Mouse (Mus musculus) right cerebral cortex, postnatal 4 days (tissue): ENCODE data around the gene Gstp2.
A peak's percentile ranks its signal among the peaks of the same experiment; 100 is the strongest.

Source experiments
- DNase-seq: peaks from one replicate; pipeline ENCODE4 v3.0.0-alpha.2; 2022

Gstp2 gene

GRCm38 (mm10) chr19:4045966-4046865 lies at the start of gene Gstp2:
Gene Gstp2, minus strand, starts transcription at chr19:4046023.
- DNase-seq, result peak; percentile 59

- DNase-seq, result no peak
Observed at GRCm38 (mm10) chr19:4094774-4095303, 49.0 kb upstream of the Gstp2 start.

DNA sequence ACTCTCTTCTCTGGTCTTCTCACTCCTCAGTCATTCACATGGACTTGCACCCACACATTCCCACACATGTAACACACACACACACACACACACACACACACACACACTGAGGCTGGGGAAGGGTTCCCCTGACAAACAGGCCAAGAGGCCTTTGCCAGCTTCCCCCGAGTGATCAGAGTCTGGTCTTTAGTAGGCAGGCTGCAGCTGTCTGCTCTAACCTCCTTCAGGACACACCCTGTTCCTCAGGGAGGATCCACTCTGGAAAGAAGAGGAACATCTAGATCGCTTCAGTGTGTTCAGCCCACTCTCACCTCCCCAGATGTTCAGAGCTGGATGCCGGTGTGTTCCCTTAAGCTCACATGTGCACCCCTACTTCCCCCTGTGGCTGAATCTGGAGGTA lies 48.5 kb upstream of the Gstp2 start:
- no peak for DNase-seq

DNA sequence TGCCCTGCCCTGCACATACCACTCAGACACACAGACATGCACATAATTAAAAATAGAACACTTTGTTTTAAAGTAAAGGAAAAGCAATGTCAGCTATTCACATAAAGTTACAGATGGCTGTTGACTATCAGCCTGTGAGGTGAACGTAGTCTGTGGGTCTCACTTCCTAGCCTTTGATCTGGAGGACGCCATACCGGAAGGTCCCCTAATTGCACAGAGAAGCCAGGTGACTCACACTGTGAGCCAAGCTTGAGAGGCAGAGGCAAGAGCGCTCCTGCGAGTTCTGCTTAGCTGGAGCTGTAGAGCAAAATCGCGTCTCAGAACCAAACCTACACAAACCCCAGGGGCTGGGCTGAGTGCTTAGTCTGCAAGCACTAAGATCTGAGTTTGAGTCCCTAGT lies 47.9 kb upstream of the Gstp2 start:
- no peak for DNase-seq

DNA sequence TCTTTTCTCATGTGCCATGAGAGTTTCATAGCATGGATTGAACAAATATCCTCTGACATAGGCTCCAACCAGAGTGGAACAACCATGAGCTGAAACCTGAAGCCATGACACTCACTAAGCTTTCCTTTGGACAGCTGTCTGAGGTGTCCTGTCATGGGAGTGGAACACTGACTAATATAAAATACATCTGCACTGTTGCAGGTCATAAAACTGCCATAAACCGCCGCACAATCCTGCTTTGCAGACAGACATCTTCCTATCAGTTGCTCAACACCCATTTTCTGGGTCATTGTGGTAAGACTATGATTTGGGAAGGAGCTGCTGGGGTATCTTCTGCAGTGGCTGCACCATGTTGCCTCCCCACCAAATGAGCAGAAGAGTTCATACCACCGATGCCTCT lies 46.9 kb upstream of the Gstp2 start:
- no peak for DNase-seq

DNA sequence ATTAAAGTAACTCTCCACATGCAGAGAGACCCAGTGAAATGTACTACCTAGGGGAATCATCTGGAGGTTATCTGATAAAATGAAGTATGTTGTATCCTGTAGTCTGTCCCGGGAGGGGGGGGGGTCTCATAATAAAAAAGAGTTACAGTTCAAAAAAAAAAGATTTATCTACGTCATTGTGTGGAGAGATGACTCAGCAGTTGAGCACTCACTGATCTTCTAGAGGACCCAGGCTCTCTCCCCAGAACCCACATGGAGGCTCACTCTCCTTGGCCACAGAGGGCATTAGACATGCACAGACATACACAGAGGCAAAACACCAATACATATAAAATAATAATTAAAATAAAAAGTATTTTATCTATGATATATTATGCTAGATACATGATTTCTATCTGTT lies 45.6 kb upstream of the Gstp2 start:
- DNase-seq, result no peak

GRCm38 (mm10) chr19:4090446-4090845 lies 44.6 kb upstream of the Gstp2 start:
- DNase-seq, result no peak

GRCm38 (mm10) chr19:4089128-4089527 lies 43.3 kb upstream of the Gstp2 start:
- no peak for DNase-seq

DNA sequence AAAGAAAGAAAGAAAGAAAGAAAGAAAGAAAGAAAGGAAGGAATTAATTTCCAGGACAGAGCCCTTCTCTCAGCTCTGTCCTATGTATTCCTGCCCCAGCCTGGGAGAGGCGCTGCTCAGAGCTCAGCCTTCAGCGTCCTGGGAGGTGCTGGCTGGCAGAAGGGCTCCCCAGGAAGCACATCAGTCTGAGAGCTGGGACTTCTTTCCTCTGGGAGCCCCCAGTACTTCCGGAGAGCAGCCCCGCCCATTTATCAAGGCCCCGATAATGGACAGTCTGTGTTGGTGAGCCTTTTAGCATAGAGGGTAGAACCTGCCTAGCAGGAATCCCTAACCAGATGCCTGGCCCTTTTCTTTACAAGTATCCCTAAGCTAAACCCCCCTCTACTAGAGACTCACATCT lies 42.3 kb upstream of the Gstp2 start:
- DNase-seq, result no peak

DNA sequence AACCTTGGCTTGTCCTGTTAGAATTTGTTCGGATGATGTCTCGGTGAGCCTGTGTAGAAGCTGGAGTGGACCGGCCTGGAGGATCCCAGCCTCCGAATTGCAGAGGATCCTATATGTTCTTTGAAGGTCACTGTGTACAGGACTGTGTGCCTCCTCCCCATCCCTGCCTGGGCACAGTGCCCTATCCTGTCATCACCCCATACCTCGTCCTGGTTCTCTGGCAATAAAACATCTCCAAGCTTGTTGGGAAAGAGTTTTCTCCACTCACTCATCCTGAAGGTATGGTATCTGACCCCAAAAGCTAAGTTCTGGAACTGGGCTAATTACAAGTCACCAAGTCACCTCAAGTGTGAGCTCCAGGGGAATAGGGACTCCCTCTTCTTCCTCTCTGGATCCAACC lies 41.3 kb upstream of the Gstp2 start:
- DNase-seq, result no peak

- no peak for DNase-seq
Observed at GRCm38 (mm10) chr19:4086156-4086555, 40.3 kb upstream of the Gstp2 start.

DNA sequence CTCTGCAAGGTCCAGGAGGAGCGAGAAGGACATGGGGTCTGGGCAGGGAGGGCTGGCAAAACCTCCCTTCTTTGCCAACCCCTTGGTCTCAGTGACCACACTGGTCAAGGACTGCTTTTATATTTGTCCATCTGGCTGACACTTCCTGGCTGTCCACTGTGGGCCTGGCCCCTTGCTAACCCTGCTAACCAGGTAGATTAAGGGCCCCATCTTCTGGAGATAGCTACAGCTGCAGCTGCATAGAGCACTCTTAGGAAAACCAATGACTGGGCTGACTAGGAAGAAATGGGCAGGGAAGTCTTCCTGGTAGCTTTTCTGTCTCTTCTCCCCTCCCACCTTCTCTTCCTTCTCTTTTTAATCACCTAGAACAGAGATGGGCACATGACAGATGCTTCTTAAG lies 39.2 kb upstream of the Gstp2 start:
- no peak for DNase-seq

GRCm38 (mm10) chr19:4083826-4084225 lies 38.0 kb upstream of the Gstp2 start:
- DNase-seq, result no peak

DNA sequence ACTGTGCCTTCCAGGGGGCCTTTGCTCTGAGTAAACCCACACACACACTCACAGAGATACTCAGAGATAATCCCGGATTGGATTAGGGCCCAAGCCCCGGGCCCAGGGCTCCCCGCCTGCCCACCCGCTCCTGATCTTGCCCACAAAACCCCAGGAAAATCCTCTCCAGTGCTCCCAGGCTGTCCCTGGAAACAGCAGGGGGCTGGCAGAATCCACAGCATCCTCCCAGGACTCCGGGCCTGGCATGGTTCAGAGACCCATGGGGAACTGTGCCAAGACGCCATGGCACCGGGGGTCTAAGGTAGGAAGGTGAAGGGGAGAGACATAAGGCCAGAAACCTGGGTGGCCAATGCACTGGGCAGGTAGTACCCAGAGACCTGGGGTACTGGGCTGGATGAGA lies 37.5 kb upstream of the Gstp2 start:
- no peak for DNase-seq

DNA sequence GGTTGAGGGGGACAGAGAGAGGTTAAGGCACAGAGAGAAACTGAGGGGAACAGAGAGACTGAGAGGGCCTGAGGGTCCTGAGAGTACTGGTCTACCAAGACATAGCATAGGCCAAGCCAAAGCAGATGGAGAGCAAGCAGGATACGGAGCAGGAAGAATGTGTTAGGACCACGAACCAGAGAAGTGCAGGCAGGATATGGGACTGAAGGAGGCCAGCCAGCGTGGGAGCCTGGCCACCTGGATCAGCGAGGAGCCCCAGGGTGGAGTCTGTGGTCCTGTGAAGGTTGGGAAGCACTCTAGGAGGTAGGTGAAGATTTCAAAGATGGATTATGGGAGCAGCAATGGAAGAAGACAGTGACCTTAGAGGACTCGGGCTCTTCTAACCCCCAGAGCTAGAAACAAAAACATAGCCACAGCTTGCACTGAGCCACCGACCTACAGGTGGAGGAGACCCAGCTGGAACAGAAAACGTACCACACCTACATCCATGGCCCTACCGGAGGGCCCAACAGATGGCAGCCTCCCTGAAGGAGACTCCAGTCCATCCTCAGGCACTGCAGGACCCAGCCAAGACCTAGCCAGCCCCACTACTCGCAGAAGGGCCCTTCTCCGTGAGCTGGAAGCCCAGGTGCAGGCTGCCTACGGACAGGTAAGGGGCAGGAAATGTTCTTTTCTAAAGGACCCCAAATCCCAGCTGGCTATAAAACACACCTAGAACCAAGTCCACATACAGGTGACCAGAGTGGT lies 36.6 kb upstream of the Gstp2 start:
- no peak for DNase-seq

DNA sequence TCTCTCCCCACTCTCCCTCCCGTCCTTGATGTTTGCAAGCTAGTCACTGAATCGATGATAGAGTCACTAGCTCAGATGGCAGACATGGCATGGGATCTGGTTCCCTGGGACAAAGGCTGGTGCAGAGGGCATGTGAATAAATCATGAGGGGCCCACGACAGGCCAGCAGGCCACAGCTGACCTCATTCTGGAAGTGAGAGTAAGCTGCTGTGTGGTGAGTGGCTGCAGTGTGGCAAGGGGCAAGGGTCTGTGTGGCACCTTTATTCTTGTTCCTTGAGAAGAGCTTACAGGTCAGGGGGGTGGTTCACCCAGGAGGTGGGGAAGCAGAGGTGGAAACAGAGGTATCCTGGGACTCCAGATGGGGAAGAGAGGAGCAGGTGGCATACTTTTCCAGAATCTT lies 35.6 kb upstream of the Gstp2 start, which contains the start of gene Cabp2:
TSS of gene Cabp2 (plus strand) at position 185 of the 400 bp plus-strand sequence.
- DNase-seq, result no peak

- DNase-seq, result no peak
Observed at GRCm38 (mm10) chr19:4080511-4081009, 34.7 kb upstream of the Gstp2 start.

DNA sequence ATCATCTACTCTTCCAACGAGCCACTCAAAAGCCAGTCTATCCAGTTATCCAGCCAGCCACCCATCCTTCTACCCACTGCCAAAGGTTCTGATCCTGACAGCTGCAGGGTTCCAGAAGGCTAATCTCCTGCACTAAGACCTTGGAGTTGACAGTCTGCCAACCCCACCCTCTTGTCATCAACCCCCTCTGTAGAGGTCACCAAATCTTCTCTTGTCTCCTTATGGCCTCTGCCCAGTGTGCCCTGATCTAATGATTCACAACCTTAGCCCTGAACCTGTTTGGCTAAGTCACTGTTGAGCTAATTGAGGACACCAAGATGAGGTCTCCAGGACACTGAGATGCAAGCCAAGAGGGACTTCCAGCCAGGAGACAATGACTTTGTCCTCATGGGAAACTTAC lies 33.8 kb upstream of the Gstp2 start:
- DNase-seq, result no peak

DNA sequence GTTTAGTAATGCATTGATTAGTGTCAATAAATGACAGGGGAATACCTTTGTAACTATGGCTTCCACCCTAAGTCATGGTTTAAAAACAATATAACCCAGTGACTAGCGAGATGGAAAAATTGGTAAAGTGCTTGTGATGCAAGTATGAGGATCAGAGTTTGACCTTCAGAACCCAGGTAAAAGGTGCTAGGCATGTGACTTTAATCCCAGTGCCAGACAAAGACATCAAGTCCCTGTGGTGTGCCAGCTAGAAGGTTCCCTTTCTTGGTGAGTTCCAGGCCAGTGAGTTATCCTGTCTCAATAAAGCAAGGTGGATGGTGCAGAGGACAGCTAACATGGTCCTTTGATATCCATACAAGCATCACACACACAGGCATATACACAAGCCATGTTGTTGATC lies 29.7 kb upstream of the Gstp2 start:
- no peak for DNase-seq

GRCm38 (mm10) chr19:4072706-4073424 lies 27.0 kb upstream of the Gstp2 start:
- no peak for DNase-seq

- no peak for DNase-seq
Observed at GRCm38 (mm10) chr19:4071406-4071805, 25.6 kb upstream of the Gstp2 start.

GRCm38 (mm10) chr19:4070756-4071155 lies 24.9 kb upstream of the Gstp2 start:
- no peak for DNase-seq

- DNase-seq, result no peak
Observed at GRCm38 (mm10) chr19:4070311-4070710, 24.5 kb upstream of the Gstp2 start.
